ENCODE assay signal across 8 mouse cellular contexts in the genomic region with DNA sequence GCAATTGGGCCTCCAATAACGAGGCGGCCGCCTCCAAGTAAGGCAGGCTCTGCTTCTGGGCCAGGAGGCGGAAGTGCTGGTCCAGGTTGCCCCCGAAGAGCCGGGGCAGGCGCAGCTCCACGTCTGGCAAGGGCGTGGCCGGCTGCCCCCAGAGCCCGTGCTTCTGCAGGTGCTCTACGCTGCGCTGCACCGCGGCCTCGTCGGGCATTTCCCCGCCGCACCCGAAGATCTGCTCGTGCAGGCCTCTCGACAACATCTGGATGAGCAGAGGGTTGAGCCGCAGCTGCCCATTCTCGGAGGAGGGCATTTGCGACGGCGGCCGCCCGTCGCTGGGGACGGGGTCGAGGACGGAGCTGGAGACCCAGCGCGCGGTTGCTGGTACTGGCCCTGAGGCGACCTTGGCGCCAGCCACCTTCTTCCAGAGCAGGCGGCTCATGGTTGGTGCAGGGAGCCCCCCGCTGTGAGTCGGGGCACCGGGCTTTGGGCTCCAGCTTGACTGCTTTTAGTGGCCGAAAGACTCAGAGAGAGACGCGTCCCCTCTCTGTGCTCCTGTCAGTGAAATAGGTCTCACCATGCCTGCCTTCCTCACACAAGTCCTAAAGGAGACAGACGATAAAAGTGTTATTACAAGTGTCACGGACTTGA. TPM values are rescaled to one million over a fixed set of nuclear protein-coding genes. Genes with fewer than 3 reads are reported as not detected.
DNase-seq lines count a peak whose midpoint lies in the region; ATAC-seq lines count a peak whose summit lies in the region.

No protein-coding gene starts in this region.

- H3K4me3 ChIP-seq in forebrain, embryonic 11.5 days (ENCODE audit: low read depth, low read length), result peak overlapping the region; percentile 91
- peak overlapping the region; percentile 92 for H3K4me3 ChIP-seq in neural tube, embryonic 12.5 days

- DNase-seq in left cerebral cortex, postnatal 4 days, result peak; percentile 42
- no peak for DNase-seq in left cerebral cortex, adult 11 months (ENCODE audit: low spot score)
- DNase-seq in adrenal gland, postnatal 14 days, result peak; percentile 30
- DNase-seq in forebrain, embryonic 11.5 days (ENCODE audit: low spot score), result peak; percentile 67
- DNase-seq in kidney, postnatal 4 days, result peak; percentile 21 to 48
- DNase-seq in left cerebral cortex, postnatal 14 days (ENCODE audit: low spot score in 2 of 2), result no peak

- H3K9me3 ChIP-seq in forebrain, embryonic 11.5 days (ENCODE audit: control insufficient read depth, low read length), result no peaks in the 10 kb centered on the region
- no peaks in the 10 kb centered on the region for H3K9me3 ChIP-seq in neural tube, embryonic 12.5 days

- WGBS in forebrain, embryonic 11.5 days, result 6% methylated on average over 47 of the region's 47 CpGs
- WGBS in neural tube, embryonic 12.5 days, result 8% methylated on average over 47 of the region's 47 CpGs

- intact Hi-C loops in left cerebral cortex, postnatal 4 days (cut with DNase I), result no loop called here
- intact Hi-C loops in left cerebral cortex, postnatal 14 days (cut with DNase I), result loop anchor here (5.0 kb wide), 1 partner anchor 73 kb away; the partner anchor contains the start of gene Fanci

- H3K4me2 ChIP-seq in forebrain, embryonic 11.5 days (ENCODE audit: low read depth, low read length, severe bottlenecking), result peak overlapping the region; percentile 90
- H3K4me2 ChIP-seq in neural tube, embryonic 12.5 days (replicated peaks), result peak overlapping the region; percentile 74

- H3K27me3 ChIP-seq in forebrain, embryonic 11.5 days (ENCODE audit: control insufficient read depth, insufficient read depth, low read length), result no peaks in the 10 kb centered on the region
- H3K27me3 ChIP-seq in neural tube, embryonic 12.5 days (replicated peaks), result peaks cover 9% of the 10 kb centered on the region; the same call in 1 of the 2 replicates

- no peaks in the 10 kb centered on the region; the same call in 1 of the 2 replicates for H3K36me3 ChIP-seq in forebrain, embryonic 11.5 days (ENCODE audit: control insufficient read depth, insufficient read depth, low read length)
- peaks cover 31% of the 10 kb centered on the region for H3K36me3 ChIP-seq in neural tube, embryonic 12.5 days

- no peak for ATAC-seq in forebrain, embryonic 11.5 days (replicated peaks; ENCODE audit: low FRiP score)
- ATAC-seq in neural tube, embryonic 12.5 days (ENCODE audit: low FRiP score, low read depth), result no peak
- no peak for ATAC-seq in frontal cortex, adult (ENCODE audit: low TSS enrichment)

- peak overlapping the region; percentile 83 for H3K9ac ChIP-seq in forebrain, embryonic 11.5 days (ENCODE audit: low read length)
- peak overlapping the region; percentile 81 for H3K9ac ChIP-seq in neural tube, embryonic 12.5 days

- no peak overlapping the region for H3K27ac ChIP-seq in forebrain, embryonic 11.5 days (ENCODE audit: low read depth, low read length)
- H3K27ac ChIP-seq in neural tube, embryonic 12.5 days, result no peak overlapping the region

- peaks cover 12% of the 10 kb centered on the region for H3K4me1 ChIP-seq in forebrain, embryonic 11.5 days (replicated peaks; ENCODE audit: control insufficient read depth, insufficient read depth, low read length)
- H3K4me1 ChIP-seq in neural tube, embryonic 12.5 days, result peaks cover 26% of the 10 kb centered on the region

RNA-seq across cellular contexts. Expression of gene Polg, which starts 1.3 kb away (rescaled TPM):
- total RNA-seq in left cerebral cortex, postnatal 4 days (2021), result 10 to 100 TPM; 75.8 to 80.6 TPM
- 71.1 and 79.2 TPM in 2 replicates for total RNA-seq in adrenal gland, postnatal 14 days (2021)
- polyA plus RNA-seq in forebrain, embryonic 11.5 days (2014; fragmentation: Nextera tagmentation; extraction: Ambion mirVana), result 48.2 and 48.5 TPM in 2 replicates
- polyA plus RNA-seq in neural tube, embryonic 12.5 days (2016; fragmentation: Nextera tagmentation; extraction: Ambion mirVana), result 45.6 and 48.5 TPM in 2 replicates
- total RNA-seq in left cerebral cortex, postnatal 14 days (2021), result 10 to 100 TPM; 84.3 to 90.1 TPM

Comparison
In these comparisons a context has a peak if more than half of its experiments do, and no peak if none do; other contexts are left out.
1. DNase-seq: peak in left cerebral cortex, postnatal 4 days (single experiment), adrenal gland, postnatal 14 days (single experiment), forebrain, embryonic 11.5 days (single experiment) and kidney, postnatal 4 days (2 of 2); none in left cerebral cortex, adult 11 months (single experiment) and left cerebral cortex, postnatal 14 days (0 of 2).